Mouse (Mus musculus): Measurements from ENCODE around the gene Stpg4. TPM values are rescaled to one million over a fixed set of nuclear protein-coding genes. Genes with fewer than 3 reads are reported as not detected.
A peak's percentile ranks its signal among the peaks of the same experiment; 100 is the strongest.

The Stpg4 gene
- polyA plus RNA-seq, 1 experiment from 2014 or later: not detected

DNA sequence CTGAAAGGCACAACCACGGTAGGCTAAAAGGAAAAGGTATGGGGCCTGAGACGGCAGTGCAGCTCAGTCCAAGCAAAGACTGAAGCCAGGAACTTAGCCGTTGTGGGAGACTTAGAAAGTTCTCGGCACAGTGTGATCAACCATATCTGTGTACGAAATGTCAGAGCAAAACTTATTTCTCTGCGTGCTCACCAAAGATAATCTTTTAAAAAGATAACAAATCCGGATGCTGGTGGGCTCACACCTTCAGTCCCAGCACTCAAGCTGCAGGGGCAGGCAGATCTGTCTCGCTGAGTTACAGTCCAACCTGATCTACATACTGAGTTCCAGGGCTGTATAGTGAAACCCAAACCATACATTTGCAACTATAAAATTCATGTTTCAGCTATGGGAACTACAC lies 41.9 kb upstream of the Stpg4 start:
- no peak overlapping the region for H3K27ac ChIP-seq (ENCODE audit: low read depth, low read length)
- no peak overlapping the region for H3K4me2 ChIP-seq (replicated peaks; ENCODE audit: low read depth, low read length)
- no peak overlapping the region for H3K9ac ChIP-seq (ENCODE audit: low read depth, low read length)
- no peaks in the 10 kb centered on the region for H3K36me3 ChIP-seq (ENCODE audit: control insufficient read depth, insufficient read depth, low read length)
- 82% methylated on average over 8 of the region's 8 CpGs for WGBS
- H3K27me3 ChIP-seq (ENCODE audit: control insufficient read depth, insufficient read depth, low read length): no peaks in the 10 kb centered on the region
- no peak for DNase-seq (ENCODE audit: low spot score)
- no peaks in the 10 kb centered on the region; the same call in 1 of the 2 replicates for H3K4me1 ChIP-seq (replicated peaks; ENCODE audit: control insufficient read depth, insufficient read depth, low read length)
- H3K9me3 ChIP-seq (ENCODE audit: control insufficient read depth, low read length): no peaks in the 10 kb centered on the region
- H3K4me3 ChIP-seq (ENCODE audit: low read depth, low read length): no peak overlapping the region
- no peak for ATAC-seq (ENCODE audit: low FRiP score)

- Histone ChIP-seq H3K27ac (ENCODE audit: low read depth, low read length) (no peak overlapping the region), H3K4me3 (ENCODE audit: low read depth, low read length) (no peak overlapping the region), H3K4me1 (replicated peaks; ENCODE audit: control insufficient read depth, insufficient read depth, low read length) (no peaks in the 10 kb centered on the region; the same call in 1 of the 2 replicates), H3K27me3 (ENCODE audit: control insufficient read depth, insufficient read depth, low read length) (no peaks in the 10 kb centered on the region), H3K9me3 (ENCODE audit: control insufficient read depth, low read length) (no peaks in the 10 kb centered on the region), H3K36me3 (ENCODE audit: control insufficient read depth, insufficient read depth, low read length) (no peaks in the 10 kb centered on the region), H3K4me2 (replicated peaks; ENCODE audit: low read depth, low read length) (no peak overlapping the region), H3K9ac (ENCODE audit: low read depth, low read length) (no peak overlapping the region)
- 83% methylated on average over 5 of the region's 5 CpGs for WGBS
- DNase-seq (ENCODE audit: low spot score) (no peak), ATAC-seq (ENCODE audit: low FRiP score) (no peak)
Measured at GRCm38 (mm10) chr17:87468616-87469015, 41.1 kb upstream of the Stpg4 start.

DNA sequence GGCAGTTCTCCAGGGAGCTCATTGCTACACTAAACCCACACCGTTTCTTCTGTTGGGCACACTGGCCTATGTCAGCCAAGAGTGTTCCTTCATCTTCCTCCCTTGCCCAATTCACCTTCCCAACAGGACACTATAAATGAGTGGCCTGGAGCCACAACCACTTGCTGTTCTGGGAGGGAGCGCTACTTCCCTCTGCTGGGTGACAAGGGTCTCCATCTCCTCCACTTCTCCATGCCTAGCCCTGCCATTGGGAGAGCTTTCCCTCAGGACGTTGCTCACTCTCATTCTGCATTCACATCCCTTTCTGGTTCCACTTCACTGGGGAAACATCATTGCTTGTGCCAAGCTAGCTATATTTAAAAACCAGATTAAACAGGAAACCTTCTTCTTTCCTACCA lies 34.0 kb upstream of the Stpg4 start:
- H3K4me1 ChIP-seq (replicated peaks; ENCODE audit: control insufficient read depth, insufficient read depth, low read length): peaks cover 18% of the 10 kb centered on the region; the same call in 1 of the 2 replicates
- ATAC-seq (ENCODE audit: low FRiP score): peak; percentile 20; the same call in 1 of the 2 replicates
- H3K9ac ChIP-seq (ENCODE audit: low read depth, low read length): no peak overlapping the region
- H3K9me3 ChIP-seq (ENCODE audit: control insufficient read depth, low read length): no peaks in the 10 kb centered on the region
- no peaks in the 10 kb centered on the region for H3K27me3 ChIP-seq (ENCODE audit: control insufficient read depth, insufficient read depth, low read length)
- no peaks in the 10 kb centered on the region for H3K36me3 ChIP-seq (ENCODE audit: control insufficient read depth, insufficient read depth, low read length)
- no peak for DNase-seq (ENCODE audit: low spot score)
- H3K4me3 ChIP-seq (ENCODE audit: low read depth, low read length): no peak overlapping the region
- 48% methylated on average over 3 of the region's 3 CpGs for WGBS
- no peak overlapping the region for H3K4me2 ChIP-seq (replicated peaks; ENCODE audit: low read depth, low read length)
- H3K27ac ChIP-seq (ENCODE audit: low read depth, low read length): no peak overlapping the region

DNA sequence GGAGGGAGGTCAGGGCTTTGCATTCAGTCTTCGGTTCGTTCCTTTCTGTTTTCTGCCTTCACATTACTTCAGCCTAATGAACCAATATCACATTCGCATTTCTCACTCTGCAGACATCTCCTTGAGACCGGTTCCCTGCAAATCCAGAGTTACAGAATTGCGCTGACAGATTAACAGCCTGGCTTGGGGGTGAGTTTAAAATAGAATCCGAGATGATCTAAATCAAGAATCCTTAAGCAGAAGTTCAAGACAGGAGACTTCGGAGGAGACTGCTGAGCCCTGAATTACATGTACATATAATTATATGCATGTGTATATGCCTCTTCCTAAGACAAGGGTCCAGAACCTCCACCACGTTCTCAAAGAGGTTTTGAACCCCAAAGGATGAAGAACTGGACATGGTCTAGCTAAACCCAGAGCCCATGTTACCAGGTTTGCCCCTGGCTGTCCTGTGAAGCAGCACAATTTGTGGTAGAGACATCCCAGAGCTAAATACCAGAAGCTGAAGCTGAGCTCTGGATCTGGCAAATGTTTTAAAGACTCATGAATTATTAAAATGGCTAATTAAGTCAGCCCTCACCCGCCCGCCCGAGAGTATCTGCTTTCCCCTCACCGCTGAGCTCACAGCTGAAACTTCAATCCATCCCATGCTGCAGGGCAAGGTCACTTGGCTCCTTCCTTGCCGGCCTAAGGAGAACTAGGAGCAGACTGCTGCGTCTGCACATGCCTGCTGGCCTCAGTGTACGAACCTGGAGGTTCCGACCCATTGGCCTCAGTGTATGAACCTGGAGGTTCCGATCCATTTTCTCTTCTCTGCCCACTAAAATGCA lies 33.3 kb upstream of the Stpg4 start:
- H3K4me1 ChIP-seq (replicated peaks; ENCODE audit: control insufficient read depth, insufficient read depth, low read length): peaks cover 18% of the 10 kb centered on the region; the same call in 1 of the 2 replicates
- H3K4me3 ChIP-seq (ENCODE audit: low read depth, low read length): no peak overlapping the region
- DNase-seq (ENCODE audit: low spot score) (peak; percentile 48), ATAC-seq (ENCODE audit: low FRiP score) (peak; percentile 61)
- WGBS: 20% methylated on average over 17 of the region's 17 CpGs
- H3K36me3 ChIP-seq (ENCODE audit: control insufficient read depth, insufficient read depth, low read length): no peaks in the 10 kb centered on the region
- H3K4me2 ChIP-seq (replicated peaks; ENCODE audit: low read depth, low read length): 0 out of 2 replicates have a peak overlapping the region, but pooled peaks have one; percentile 12
- H3K9ac ChIP-seq (ENCODE audit: low read depth, low read length): no peak overlapping the region
- H3K27ac ChIP-seq (ENCODE audit: low read depth, low read length): no peak overlapping the region
- no peaks in the 10 kb centered on the region for H3K27me3 ChIP-seq (ENCODE audit: control insufficient read depth, insufficient read depth, low read length)
- H3K9me3 ChIP-seq (ENCODE audit: control insufficient read depth, low read length): no peaks in the 10 kb centered on the region

DNA sequence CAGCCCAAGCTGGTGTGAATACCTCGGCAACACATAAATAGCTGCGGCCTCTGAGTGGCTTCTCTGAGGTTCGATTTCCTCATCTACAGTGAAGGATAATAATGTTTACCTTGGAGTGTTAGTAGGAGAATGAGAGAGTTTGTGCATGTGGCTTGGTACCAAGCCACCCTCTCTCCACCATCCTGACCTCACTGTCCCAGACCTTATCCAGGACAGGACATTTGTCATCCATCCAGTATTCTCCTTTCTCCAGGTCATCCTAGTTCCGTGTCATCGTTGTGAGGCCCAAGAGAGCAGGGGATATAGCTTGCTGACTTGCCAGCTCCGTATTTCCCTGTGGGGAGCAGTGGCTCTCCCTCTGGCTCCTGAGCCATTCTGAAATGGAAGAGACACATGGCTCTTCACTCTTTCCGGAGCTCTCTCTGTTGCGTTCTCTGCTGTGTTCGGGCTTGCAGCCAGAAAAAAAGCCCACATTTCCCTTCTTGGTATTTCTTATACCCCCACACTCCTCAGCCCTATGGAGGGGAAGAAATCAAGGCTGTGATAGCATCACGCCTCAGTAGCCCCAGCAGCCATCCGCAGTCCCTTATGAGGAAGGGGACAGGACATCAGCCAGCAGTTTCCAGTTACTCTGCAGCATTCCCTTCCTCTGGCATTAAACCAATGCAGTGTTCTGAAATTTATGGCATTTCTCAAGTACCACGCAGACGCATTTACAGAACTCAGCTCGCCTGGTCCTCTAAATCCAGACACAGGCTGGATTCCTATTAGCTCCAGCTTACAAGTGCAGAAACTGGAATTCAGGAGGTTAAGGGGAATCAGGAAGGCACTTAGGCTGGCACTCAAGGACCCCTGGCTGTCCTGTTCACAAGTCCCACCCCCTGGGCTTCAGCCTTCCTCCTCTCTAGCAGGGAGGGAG lies 32.5 kb upstream of the Stpg4 start:
- DNase-seq (ENCODE audit: low spot score) (peak; percentile 52), ATAC-seq (ENCODE audit: low FRiP score) (peak; percentile 46)
- Histone ChIP-seq H3K4me2 (replicated peaks; ENCODE audit: low read depth, low read length) (0 out of 2 replicates have a peak overlapping the region, but pooled peaks have one; percentile 22), H3K4me3 (ENCODE audit: low read depth, low read length) (no peak overlapping the region), H3K9ac (ENCODE audit: low read depth, low read length) (no peak overlapping the region), H3K4me1 (replicated peaks; ENCODE audit: control insufficient read depth, insufficient read depth, low read length) (peaks cover 18% of the 10 kb centered on the region; the same call in 1 of the 2 replicates), H3K36me3 (ENCODE audit: control insufficient read depth, insufficient read depth, low read length) (no peaks in the 10 kb centered on the region), H3K27me3 (ENCODE audit: control insufficient read depth, insufficient read depth, low read length) (no peaks in the 10 kb centered on the region), H3K27ac (ENCODE audit: low read depth, low read length) (no peak overlapping the region), H3K9me3 (ENCODE audit: control insufficient read depth, low read length) (no peaks in the 10 kb centered on the region)
- WGBS: 33% methylated on average over 14 of the region's 14 CpGs

- Histone ChIP-seq H3K4me2 (replicated peaks; ENCODE audit: low read depth, low read length) (0 out of 2 replicates have a peak overlapping the region, but pooled peaks have one; percentile 22), H3K9ac (ENCODE audit: low read depth, low read length) (no peak overlapping the region), H3K9me3 (ENCODE audit: control insufficient read depth, low read length) (no peaks in the 10 kb centered on the region), H3K27me3 (ENCODE audit: control insufficient read depth, insufficient read depth, low read length) (no peaks in the 10 kb centered on the region), H3K36me3 (ENCODE audit: control insufficient read depth, insufficient read depth, low read length) (no peaks in the 10 kb centered on the region), H3K27ac (ENCODE audit: low read depth, low read length) (no peak overlapping the region; the same call in 1 of the 2 replicates), H3K4me3 (ENCODE audit: low read depth, low read length) (no peak overlapping the region), H3K4me1 (replicated peaks; ENCODE audit: control insufficient read depth, insufficient read depth, low read length) (peaks cover 18% of the 10 kb centered on the region; the same call in 1 of the 2 replicates)
- ATAC-seq (ENCODE audit: low FRiP score): peak; percentile 53
- DNase-seq (ENCODE audit: low spot score): peak; percentile 41
- 21% methylated on average over 13 of the region's 17 CpGs for WGBS
Measured at GRCm38 (mm10) chr17:87458911-87459749, 31.6 kb upstream of the Stpg4 start.

- no peaks in the 10 kb centered on the region for H3K27me3 ChIP-seq (ENCODE audit: control insufficient read depth, insufficient read depth, low read length)
- ATAC-seq (ENCODE audit: low FRiP score): no peak
- no peak for DNase-seq (ENCODE audit: low spot score)
- H3K9me3 ChIP-seq (ENCODE audit: control insufficient read depth, low read length): no peaks in the 10 kb centered on the region
- 45% methylated on average over 7 of the region's 7 CpGs for WGBS
- peaks cover 18% of the 10 kb centered on the region; the same call in 1 of the 2 replicates for H3K4me1 ChIP-seq (replicated peaks; ENCODE audit: control insufficient read depth, insufficient read depth, low read length)
- H3K27ac ChIP-seq (ENCODE audit: low read depth, low read length): no peak overlapping the region
- H3K4me3 ChIP-seq (ENCODE audit: low read depth, low read length): no peak overlapping the region
- H3K4me2 ChIP-seq (replicated peaks; ENCODE audit: low read depth, low read length): no peak overlapping the region
- no peak overlapping the region; the same call in 1 of the 2 replicates for H3K9ac ChIP-seq (ENCODE audit: low read depth, low read length)
- H3K36me3 ChIP-seq (ENCODE audit: control insufficient read depth, insufficient read depth, low read length): no peaks in the 10 kb centered on the region
Measured at GRCm38 (mm10) chr17:87457961-87458360, 30.4 kb upstream of the Stpg4 start.

DNA sequence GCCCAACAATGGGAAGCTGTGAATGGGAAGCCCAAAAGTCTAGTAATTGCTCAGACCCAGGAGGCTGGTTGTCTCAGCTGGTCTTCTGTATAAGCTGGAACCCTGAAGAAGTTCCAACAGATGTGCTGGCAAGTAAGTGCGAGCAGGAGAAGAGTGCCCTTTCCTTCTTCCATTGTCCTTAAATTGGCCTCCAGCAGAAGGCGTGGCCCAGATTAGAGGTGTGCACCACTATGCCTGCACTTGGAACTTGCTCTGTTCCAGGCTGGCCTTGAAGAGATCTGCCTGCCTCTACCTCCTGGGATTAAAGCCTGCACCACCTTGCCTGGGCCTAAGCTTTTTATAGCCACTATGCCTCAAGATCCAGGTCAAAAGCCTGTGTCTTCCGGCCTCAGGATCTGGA lies 26.6 kb upstream of the Stpg4 start:
- DNase-seq (ENCODE audit: low spot score): no peak
- no peaks in the 10 kb centered on the region for H3K9me3 ChIP-seq (ENCODE audit: control insufficient read depth, low read length)
- no peak for ATAC-seq (ENCODE audit: low FRiP score)
- peaks cover 4% of the 10 kb centered on the region; the same call in 1 of the 2 replicates for H3K4me1 ChIP-seq (replicated peaks; ENCODE audit: control insufficient read depth, insufficient read depth, low read length)
- no peak overlapping the region for H3K4me2 ChIP-seq (replicated peaks; ENCODE audit: low read depth, low read length)
- H3K4me3 ChIP-seq (ENCODE audit: low read depth, low read length): no peak overlapping the region
- no peaks in the 10 kb centered on the region for H3K27me3 ChIP-seq (ENCODE audit: control insufficient read depth, insufficient read depth, low read length)
- no peaks in the 10 kb centered on the region for H3K36me3 ChIP-seq (ENCODE audit: control insufficient read depth, insufficient read depth, low read length)
- no peak overlapping the region for H3K9ac ChIP-seq (ENCODE audit: low read depth, low read length)
- 94% methylated on average over 3 of the region's 3 CpGs for WGBS
- H3K27ac ChIP-seq (ENCODE audit: low read depth, low read length): no peak overlapping the region

All from hindbrain, embryonic 11.5 days (tissue).